Mouse (Mus musculus): Measurements from ENCODE around the gene Cenpf. TPM values are rescaled to one million over a fixed set of nuclear protein-coding genes. Genes with fewer than 3 reads are reported as not detected.

The Cenpf gene
- total RNA-seq, 2 experiments from 2014 or later: 0.15 to 0.40 TPM

GRCm38 (mm10) chr1:189633791-189634190 is 54.1 kb downstream of the Cenpf start:
- DNase-seq (ENCODE audit: low spot score in 2 of 2): peak in 1 of 2 experiments; percentile 20

DNA sequence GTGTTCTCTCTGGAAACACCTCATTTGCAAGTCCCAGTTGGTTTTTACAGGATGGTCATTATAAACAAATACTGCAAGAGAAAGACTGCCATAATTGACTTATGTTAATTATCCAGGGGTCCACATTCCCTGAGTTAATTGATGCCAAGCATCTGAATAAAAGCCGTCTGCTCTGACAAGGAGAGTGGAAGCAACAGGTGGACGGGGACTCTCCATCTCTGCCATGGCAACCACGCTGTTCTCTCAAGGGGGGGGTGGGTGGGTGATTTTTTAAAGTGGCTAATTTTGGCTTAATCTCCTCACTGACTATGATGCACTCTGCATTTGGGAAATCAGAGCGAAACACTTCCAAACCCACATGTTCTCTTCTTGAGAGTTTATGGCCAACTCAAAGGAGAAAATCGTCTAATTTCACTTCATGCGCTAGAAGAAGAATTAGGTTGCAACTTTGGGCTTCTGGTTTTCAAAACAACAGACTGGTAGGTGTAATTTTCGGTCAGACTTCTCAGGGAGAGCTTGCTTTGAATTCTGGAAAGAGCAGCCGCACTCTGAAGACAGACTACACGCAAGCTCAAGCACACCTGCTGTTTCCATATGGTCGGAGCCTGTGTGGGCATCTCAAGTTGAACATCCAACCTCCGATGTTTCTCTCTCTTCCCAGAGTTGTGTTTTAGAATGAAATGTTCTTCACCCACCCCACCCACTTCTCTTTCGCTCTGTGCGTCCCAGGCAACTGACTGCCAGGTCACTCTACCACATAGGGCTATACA is 55.8 kb downstream of the Cenpf start:
- DNase-seq (ENCODE audit: low spot score in 2 of 2): peak; percentile 42 to 74

DNA sequence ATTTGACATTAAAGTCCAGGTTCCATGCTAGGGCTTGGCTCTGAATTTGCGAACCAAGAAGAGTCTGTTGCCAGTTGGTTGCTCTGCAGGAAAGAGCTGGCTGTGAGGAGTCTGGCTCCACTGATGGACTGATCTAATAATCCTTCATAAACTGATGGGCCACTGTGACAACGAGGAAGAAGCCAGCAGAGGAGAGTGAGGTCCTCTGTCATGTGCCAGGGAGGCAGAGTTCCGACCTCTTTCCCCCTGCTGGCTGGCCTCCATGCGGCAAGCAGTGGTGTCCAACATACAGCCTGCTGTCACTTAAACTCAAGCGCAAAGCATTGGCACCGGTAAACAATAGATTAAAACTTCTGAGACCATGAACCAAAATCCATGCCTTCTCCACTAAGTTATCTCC is 57.9 kb downstream of the Cenpf start:
- no peak for DNase-seq (ENCODE audit: low spot score in 2 of 2)

DNA sequence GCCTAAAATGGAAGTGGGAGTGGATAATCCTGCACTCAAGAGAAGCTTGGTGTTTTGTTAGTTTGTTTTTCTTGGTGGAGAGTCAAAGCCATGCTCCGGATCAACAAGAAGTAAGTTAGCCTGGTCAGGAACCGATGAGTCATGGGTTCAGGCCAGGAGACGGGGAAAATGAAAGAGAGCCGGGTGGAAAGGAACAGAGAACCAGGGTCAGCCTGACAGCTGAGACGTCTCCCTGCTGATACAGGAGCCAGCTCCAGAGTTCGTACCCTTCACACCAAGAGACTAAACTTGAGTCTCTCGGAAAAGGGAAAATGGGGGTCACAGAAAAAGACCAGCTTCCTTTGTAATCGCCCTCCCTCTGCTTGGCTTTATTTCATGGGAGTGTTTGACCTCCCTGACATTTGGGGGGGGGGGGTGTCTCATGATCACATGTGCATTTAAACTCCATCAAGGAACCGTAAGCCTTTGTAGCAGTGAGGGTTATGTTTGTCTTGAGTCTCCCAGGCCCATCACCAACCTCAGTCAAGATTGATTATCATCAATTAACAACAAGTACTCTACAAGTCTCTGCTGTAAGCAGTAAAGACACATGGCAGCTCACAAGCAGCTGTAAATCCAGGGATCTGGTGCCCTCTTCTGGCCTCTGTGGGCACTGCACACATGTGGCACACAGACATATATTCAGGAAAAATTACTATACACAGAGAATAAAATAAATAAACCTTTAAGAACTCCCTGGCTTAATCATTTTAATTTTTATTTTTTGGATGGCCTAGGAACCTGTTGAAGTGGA is 59.7 kb downstream of the Cenpf start:
- DNase-seq (ENCODE audit: low spot score in 2 of 2): peak in 1 of 2 experiments; percentile 63

DNA sequence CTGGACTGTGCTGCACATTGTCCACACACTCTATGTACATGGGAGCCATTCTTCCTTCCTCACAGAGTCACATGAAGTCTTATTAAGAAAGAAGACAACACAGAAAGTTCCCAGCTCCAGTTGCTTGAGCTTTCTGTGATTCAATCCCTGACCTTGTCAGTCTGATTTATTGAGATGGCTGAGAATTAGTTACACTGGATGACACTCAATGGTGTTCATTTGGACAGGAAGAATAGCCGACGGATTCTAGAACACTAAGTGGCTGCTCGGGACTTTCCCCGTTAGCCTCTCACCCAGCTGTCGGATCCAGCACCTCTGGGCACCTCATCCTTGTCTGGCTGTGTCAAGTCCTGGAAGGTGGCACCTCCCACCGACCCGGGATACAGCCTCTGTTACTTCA is 63.1 kb downstream of the Cenpf start:
- DNase-seq (ENCODE audit: low spot score in 2 of 2): no peak

- no peak for DNase-seq (ENCODE audit: low spot score in 2 of 2)
Measured at GRCm38 (mm10) chr1:189618970-189619740, 68.7 kb downstream of the Cenpf start.

DNA sequence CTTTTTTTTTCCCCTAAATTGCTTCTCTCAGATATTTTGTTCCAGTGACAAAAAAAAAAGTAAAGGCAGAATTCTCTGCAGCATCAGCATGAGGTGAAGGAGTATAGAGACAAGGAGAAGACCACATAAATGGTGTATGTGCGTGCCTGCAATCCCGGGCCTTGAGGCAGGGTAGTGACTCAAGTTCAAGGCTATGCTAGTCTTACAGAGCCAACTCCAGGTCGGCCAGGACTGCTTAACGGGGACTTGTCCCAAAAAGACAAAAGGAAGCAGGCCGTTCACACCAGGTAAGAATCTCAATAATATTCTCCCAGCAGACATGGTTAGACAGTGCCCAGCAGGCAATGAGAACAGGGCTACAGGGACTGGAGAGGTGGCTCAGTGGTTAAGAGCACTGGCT is 70.5 kb downstream of the Cenpf start:
- no peak for DNase-seq (ENCODE audit: low spot score in 2 of 2)

- DNase-seq (ENCODE audit: low spot score in 2 of 2): peak in 1 of 2 experiments; percentile 20
Measured at GRCm38 (mm10) chr1:189615246-189615645, 72.6 kb downstream of the Cenpf start.

GRCm38 (mm10) chr1:189613076-189613475 is 74.8 kb downstream of the Cenpf start:
- no peak for DNase-seq (ENCODE audit: low spot score in 2 of 2)

GRCm38 (mm10) chr1:189611775-189612174 is 76.1 kb downstream of the Cenpf start:
- DNase-seq (ENCODE audit: low spot score in 2 of 2): no peak

DNA sequence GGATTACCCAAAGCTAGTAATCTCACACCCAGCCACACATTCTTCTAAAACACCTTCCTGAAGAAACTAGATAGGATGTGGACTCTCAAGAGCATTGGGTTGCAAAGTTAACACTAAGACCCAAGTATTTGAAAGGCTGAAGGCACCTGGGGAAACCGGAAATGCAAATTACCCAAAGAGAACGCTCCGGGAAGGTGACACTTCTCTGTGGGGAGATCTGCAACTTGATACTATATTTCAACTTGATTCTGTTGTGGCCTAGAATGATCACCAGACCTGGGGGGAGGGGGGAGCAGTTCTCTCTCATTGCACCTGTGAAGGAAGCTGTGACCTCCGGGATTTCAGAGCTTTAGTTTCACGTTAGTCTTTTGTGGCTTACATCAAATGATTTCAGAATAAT is 79.2 kb downstream of the Cenpf start:
- no peak for DNase-seq (ENCODE audit: low spot score in 2 of 2)

DNA sequence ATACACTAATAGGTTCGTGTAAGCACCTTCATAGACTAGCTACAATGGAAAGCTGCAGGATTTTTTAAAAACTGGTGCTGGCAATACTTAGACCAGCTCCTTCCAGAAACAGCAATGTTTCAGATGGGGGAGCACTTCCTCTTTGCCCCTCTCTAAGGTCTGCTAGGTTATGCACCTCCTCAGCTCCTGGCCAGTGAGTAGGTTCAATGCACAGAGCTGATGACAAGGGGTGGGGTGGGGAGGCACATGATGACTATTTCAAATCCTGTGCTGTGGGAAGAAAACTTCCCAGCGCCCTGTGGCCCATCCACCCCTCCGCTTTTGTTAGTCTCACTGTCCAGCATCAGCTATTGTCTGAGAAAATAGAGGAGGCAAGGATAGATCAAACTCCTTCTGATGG is 79.8 kb downstream of the Cenpf start:
- DNase-seq (ENCODE audit: low spot score in 2 of 2): no peak

DNA sequence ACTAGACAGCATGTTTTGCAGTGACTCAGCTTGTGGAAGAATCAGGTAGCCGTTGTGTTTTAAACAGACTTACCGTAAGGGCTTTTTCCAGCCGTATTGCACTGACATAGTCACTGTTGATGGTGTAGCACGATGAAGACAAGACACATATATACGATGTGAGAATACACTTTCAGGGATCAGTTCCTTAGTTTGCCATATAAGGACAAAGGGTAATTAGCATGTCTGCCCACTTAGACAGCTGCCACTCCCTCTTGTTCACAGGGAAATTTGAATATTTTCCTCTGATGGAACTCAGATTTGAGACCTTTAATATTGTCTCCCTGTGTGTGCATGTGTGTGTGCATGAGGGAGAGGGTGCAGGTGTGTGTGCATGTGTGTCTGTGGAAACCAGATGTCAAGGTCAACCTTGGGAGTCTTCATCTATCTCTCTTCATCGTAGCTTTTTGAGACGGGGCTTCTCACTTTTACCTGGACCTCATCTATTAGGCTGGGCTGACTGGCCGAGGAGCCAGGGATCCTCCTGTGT is 82.2 kb downstream of the Cenpf start:
- DNase-seq (ENCODE audit: low spot score in 2 of 2): no peak

DNA sequence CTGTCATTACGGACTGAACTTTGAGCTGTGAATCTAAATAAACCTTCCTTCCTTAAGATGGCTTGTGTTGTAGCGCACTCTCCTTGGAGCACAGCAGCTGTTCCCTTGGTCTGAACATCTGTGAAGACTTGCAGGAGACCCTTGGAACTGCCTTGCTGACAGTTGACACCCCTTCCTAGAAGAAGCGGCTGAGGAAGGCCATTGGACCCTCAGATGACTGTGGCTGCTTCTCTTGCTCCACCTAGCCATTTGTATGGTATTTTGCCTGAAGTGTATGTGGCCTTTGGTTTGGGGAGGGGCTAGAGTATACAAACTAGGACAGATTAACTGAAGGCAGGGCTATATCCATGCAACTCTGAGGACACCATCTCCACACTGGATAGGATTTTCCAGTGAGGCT is 90.8 kb downstream of the Cenpf start:
- DNase-seq (ENCODE audit: low spot score in 2 of 2): no peak

Other genes starting within 250 kb of the Cenpf start
- gene Ptpn14, start 40.2 kb upstream of the Cenpf start, total RNA-seq (2021): 10 to 100 TPM; 11.2 to 11.9 TPM
- 10 to 100 TPM; 74.3 to 80.3 TPM for gene Smyd2, start 234.3 kb upstream of the Cenpf start, total RNA-seq (2021)

All from layer of hippocampus, adult 18-20 months (tissue).